Mouse (Mus musculus): ENCODE results near the gene Adck2.

The Adck2 gene

GRCm38 (mm10) chr6:39573791-39574554 is at the start of gene Adck2:
Adck2 (plus strand) TSS chr6:39573873.
- no peak for DNase-seq (ENCODE audit: low read depth, low spot score)

- no peak for DNase-seq (ENCODE audit: low read depth, low spot score)
Observed at GRCm38 (mm10) chr6:39526797-39527196, 46.9 kb upstream of the Adck2 start.

GRCm38 (mm10) chr6:39527337-39527784 is 46.3 kb upstream of the Adck2 start:
- peak; percentile 47 for DNase-seq (ENCODE audit: low read depth, low spot score)

GRCm38 (mm10) chr6:39527811-39528210 is 45.9 kb upstream of the Adck2 start:
- no peak for DNase-seq (ENCODE audit: low read depth, low spot score)

- no peak for DNase-seq (ENCODE audit: low read depth, low spot score)
Observed at GRCm38 (mm10) chr6:39528671-39529535, 44.8 kb upstream of the Adck2 start.

GRCm38 (mm10) chr6:39534944-39535343 is 38.7 kb upstream of the Adck2 start:
- no peak for DNase-seq (ENCODE audit: low read depth, low spot score)

GRCm38 (mm10) chr6:39536621-39537020 is 37.1 kb upstream of the Adck2 start:
- no peak for DNase-seq (ENCODE audit: low read depth, low spot score)

GRCm38 (mm10) chr6:39537276-39537675 is 36.4 kb upstream of the Adck2 start:
- DNase-seq (ENCODE audit: low read depth, low spot score) = no peak

GRCm38 (mm10) chr6:39538227-39538626 is 35.4 kb upstream of the Adck2 start:
- DNase-seq (ENCODE audit: low read depth, low spot score) = no peak

- DNase-seq (ENCODE audit: low read depth, low spot score) = no peak
Observed at GRCm38 (mm10) chr6:39539679-39540155, 34.0 kb upstream of the Adck2 start.

- no peak for DNase-seq (ENCODE audit: low read depth, low spot score)
Observed at GRCm38 (mm10) chr6:39540563-39540962, 33.1 kb upstream of the Adck2 start.

- no peak for DNase-seq (ENCODE audit: low read depth, low spot score)
Observed at GRCm38 (mm10) chr6:39542631-39543597, 30.8 kb upstream of the Adck2 start.

GRCm38 (mm10) chr6:39543769-39544420 is 29.8 kb upstream of the Adck2 start:
- DNase-seq (ENCODE audit: low read depth, low spot score) = no peak

- DNase-seq (ENCODE audit: low read depth, low spot score) = no peak
Observed at GRCm38 (mm10) chr6:39545474-39545873, 28.2 kb upstream of the Adck2 start.

- DNase-seq (ENCODE audit: low read depth, low spot score) = no peak
Observed at GRCm38 (mm10) chr6:39548030-39548429, 25.6 kb upstream of the Adck2 start.

GRCm38 (mm10) chr6:39551981-39552636 is 21.6 kb upstream of the Adck2 start:
- DNase-seq (ENCODE audit: low read depth, low spot score) = no peak

GRCm38 (mm10) chr6:39554888-39555647 is 18.6 kb upstream of the Adck2 start:
- no peak for DNase-seq (ENCODE audit: low read depth, low spot score)

GRCm38 (mm10) chr6:39555648-39555945 is 18.1 kb upstream of the Adck2 start:
- no peak for DNase-seq (ENCODE audit: low read depth, low spot score)

- no peak for DNase-seq (ENCODE audit: low read depth, low spot score)
Observed at GRCm38 (mm10) chr6:39556900-39557659, 16.6 kb upstream of the Adck2 start.

Data from WW6 (cell line).